Mouse (Mus musculus): ENCODE data around the gene Ttc19. TPM values are rescaled to one million over a fixed set of nuclear protein-coding genes. Genes with fewer than 3 reads are reported as not detected.
"Not testable (repeated sequence)": the region's sequence is repeated elsewhere in the genome, so short reads cannot be mapped to it uniquely, and the experiment has no call there.

Gene Ttc19
- polyA plus RNA-seq, 1 experiment from 2014 or later, result 21.0 TPM

GRCm38 (mm10) chr11:62351948-62352347 lies 70.7 kb downstream of the Ttc19 start:
- Histone ChIP-seq H3K4me2 (replicated peaks; ENCODE audit: low read depth, low read length) (no peak overlapping the region), H3K36me3 (ENCODE audit: control insufficient read depth, insufficient read depth, low read length) (0 out of 2 replicates have a peak, but pooled peaks cover 11% of the 10 kb centered on the region), H3K9ac (ENCODE audit: low read depth, low read length) (no peak overlapping the region), H3K9me3 (ENCODE audit: control insufficient read depth, low read length) (no peaks in the 10 kb centered on the region), H3K27ac (ENCODE audit: low read depth, low read length) (no peak overlapping the region), H3K4me3 (ENCODE audit: low read depth, low read length) (no peak overlapping the region), H3K27me3 (ENCODE audit: control insufficient read depth, insufficient read depth, low read length) (no peaks in the 10 kb centered on the region), H3K4me1 (replicated peaks; ENCODE audit: control insufficient read depth, insufficient read depth, low read length) (no peaks in the 10 kb centered on the region)
- ATAC-seq (ENCODE audit: low FRiP score) (no peak), DNase-seq (ENCODE audit: low spot score) (no peak)
- WGBS, result 92% methylated on average over 4 of the region's 4 CpGs

- Histone ChIP-seq H3K4me3 (ENCODE audit: low read depth, low read length) (no peak overlapping the region), H3K9ac (ENCODE audit: low read depth, low read length) (no peak overlapping the region), H3K4me1 (replicated peaks; ENCODE audit: control insufficient read depth, insufficient read depth, low read length) (no peaks in the 10 kb centered on the region), H3K4me2 (replicated peaks; ENCODE audit: low read depth, low read length) (no peak overlapping the region), H3K27me3 (ENCODE audit: control insufficient read depth, insufficient read depth, low read length) (no peaks in the 10 kb centered on the region), H3K9me3 (ENCODE audit: control insufficient read depth, low read length) (no peaks in the 10 kb centered on the region), H3K36me3 (ENCODE audit: control insufficient read depth, insufficient read depth, low read length) (0 out of 2 replicates have a peak, but pooled peaks cover 4% of the 10 kb centered on the region), H3K27ac (ENCODE audit: low read depth, low read length) (no peak overlapping the region)
- ATAC-seq (ENCODE audit: low FRiP score) (no peak), DNase-seq (ENCODE audit: low spot score) (no peak)
- 98% methylated on average over 2 of the region's 2 CpGs for WGBS
These were observed 73.9 kb downstream of the Ttc19 start for GRCm38 (mm10) chr11:62355216-62355615.

GRCm38 (mm10) chr11:62366879-62367278 lies 85.6 kb downstream of the Ttc19 start:
- Histone ChIP-seq H3K4me2 (replicated peaks; ENCODE audit: low read depth, low read length) (no peak overlapping the region), H3K27ac (ENCODE audit: low read depth, low read length) (no peak overlapping the region), H3K36me3 (ENCODE audit: control insufficient read depth, insufficient read depth, low read length) (peaks cover 2% of the 10 kb centered on the region; the same call in 1 of the 2 replicates), H3K9ac (ENCODE audit: low read depth, low read length) (no peak overlapping the region), H3K27me3 (ENCODE audit: control insufficient read depth, insufficient read depth, low read length) (no peaks in the 10 kb centered on the region), H3K4me3 (ENCODE audit: low read depth, low read length) (no peak overlapping the region), H3K9me3 (ENCODE audit: control insufficient read depth, low read length) (no peaks in the 10 kb centered on the region), H3K4me1 (replicated peaks; ENCODE audit: control insufficient read depth, insufficient read depth, low read length) (no peaks in the 10 kb centered on the region)
- WGBS, result 90% methylated on average over 6 of the region's 6 CpGs
- DNase-seq (ENCODE audit: low spot score) (no peak), ATAC-seq (ENCODE audit: low FRiP score) (no peak)

- Histone ChIP-seq H3K9me3 (ENCODE audit: control insufficient read depth, low read length) (no peaks in the 10 kb centered on the region), H3K27ac (ENCODE audit: low read depth, low read length) (no peak overlapping the region), H3K4me1 (replicated peaks; ENCODE audit: control insufficient read depth, insufficient read depth, low read length) (no peaks in the 10 kb centered on the region), H3K4me2 (replicated peaks; ENCODE audit: low read depth, low read length) (no peak overlapping the region), H3K27me3 (ENCODE audit: control insufficient read depth, insufficient read depth, low read length) (no peaks in the 10 kb centered on the region), H3K36me3 (ENCODE audit: control insufficient read depth, insufficient read depth, low read length) (peaks cover 8% of the 10 kb centered on the region; the same call in 1 of the 2 replicates), H3K4me3 (ENCODE audit: low read depth, low read length) (no peak overlapping the region), H3K9ac (ENCODE audit: low read depth, low read length) (no peak overlapping the region)
- no peak for ATAC-seq (ENCODE audit: low FRiP score)
- no peak for DNase-seq (ENCODE audit: low spot score)
These were observed 88.7 kb downstream of the Ttc19 start for GRCm38 (mm10) chr11:62369924-62370323.

GRCm38 (mm10) chr11:62371776-62372175 lies 90.5 kb downstream of the Ttc19 start:
- no peaks in the 10 kb centered on the region for H3K9me3 ChIP-seq (ENCODE audit: control insufficient read depth, low read length)

GRCm38 (mm10) chr11:62377202-62377851 lies 96.1 kb downstream of the Ttc19 start:
- not testable (repeated sequence) for H3K9ac ChIP-seq (ENCODE audit: low read depth, low read length)
- WGBS, result 88% methylated on average over 6 of the region's 6 CpGs

More at GRCm38 (mm10) chr11:62371776-62372175, 90.5 kb downstream of the Ttc19 start:
- H3K9ac ChIP-seq (ENCODE audit: low read depth, low read length), result no peak overlapping the region
- H3K4me3 ChIP-seq (ENCODE audit: low read depth, low read length), result no peak overlapping the region
- no peaks in the 10 kb centered on the region for H3K27me3 ChIP-seq (ENCODE audit: control insufficient read depth, insufficient read depth, low read length)
- no peak for DNase-seq (ENCODE audit: low spot score)
- no peak for ATAC-seq (ENCODE audit: low FRiP score)
- no peak overlapping the region for H3K4me2 ChIP-seq (replicated peaks; ENCODE audit: low read depth, low read length)
- WGBS, result 94% methylated on average over 2 of the region's 2 CpGs
- H3K36me3 ChIP-seq (ENCODE audit: control insufficient read depth, insufficient read depth, low read length), result peaks cover 7% of the 10 kb centered on the region; the same call in 1 of the 2 replicates
- H3K27ac ChIP-seq (ENCODE audit: low read depth, low read length), result no peak overlapping the region
- no peaks in the 10 kb centered on the region for H3K4me1 ChIP-seq (replicated peaks; ENCODE audit: control insufficient read depth, insufficient read depth, low read length)

More at GRCm38 (mm10) chr11:62377202-62377851, 96.1 kb downstream of the Ttc19 start:
- not testable (repeated sequence) for H3K36me3 ChIP-seq (ENCODE audit: control insufficient read depth, insufficient read depth, low read length); ATAC-seq (ENCODE audit: low FRiP score); H3K4me2 ChIP-seq (replicated peaks; ENCODE audit: low read depth, low read length); H3K4me3 ChIP-seq (ENCODE audit: low read depth, low read length); H3K27ac ChIP-seq (ENCODE audit: low read depth, low read length); DNase-seq (ENCODE audit: low spot score); H3K9me3 ChIP-seq (ENCODE audit: control insufficient read depth, low read length); H3K4me1 ChIP-seq (replicated peaks; ENCODE audit: control insufficient read depth, insufficient read depth, low read length); H3K27me3 ChIP-seq (ENCODE audit: control insufficient read depth, insufficient read depth, low read length)

Other genes starting within 250 kb of the Ttc19 start
- 4.5 and 5.7 TPM in 2 replicates for gene Adora2b, start 32.5 kb upstream of the Ttc19 start, polyA plus RNA-seq (2014; fragmentation: Nextera tagmentation; extraction: Ambion mirVana)
- gene Zswim7, start 98 bp upstream of the Ttc19 start, polyA plus RNA-seq (2014; fragmentation: Nextera tagmentation; extraction: Ambion mirVana), result 19.2 and 19.9 TPM in 2 replicates
- gene Pigl, start 177.0 kb downstream of the Ttc19 start, polyA plus RNA-seq (2014; fragmentation: Nextera tagmentation; extraction: Ambion mirVana), result 13.6 and 13.7 TPM in 2 replicates
- 170 and 189 TPM in 2 replicates for gene Ncor1, start 177.1 kb downstream of the Ttc19 start, polyA plus RNA-seq (2014; fragmentation: Nextera tagmentation; extraction: Ambion mirVana)